Mouse (Mus musculus) kidney, adult 18-20 months (tissue): ENCODE results near the gene Smyd2.
A peak's percentile ranks its signal among the peaks of the same experiment; 100 is the strongest.

Experiments used
- DNase-seq: peaks from one replicate; pipeline ENCODE4 v3.0.0; 2021

The Smyd2 gene

GRCm38 (mm10) chr1:189921818-189922592 is at the start of gene Smyd2:
TSS of gene Smyd2 (minus strand) at chr1:189922363.
- DNase-seq = peak; percentile 77

- no peak for DNase-seq
Measured at GRCm38 (mm10) chr1:189970381-189970780, 48.2 kb upstream of the Smyd2 start.

GRCm38 (mm10) chr1:189968027-189968426 is 45.9 kb upstream of the Smyd2 start:
- no peak for DNase-seq

DNA sequence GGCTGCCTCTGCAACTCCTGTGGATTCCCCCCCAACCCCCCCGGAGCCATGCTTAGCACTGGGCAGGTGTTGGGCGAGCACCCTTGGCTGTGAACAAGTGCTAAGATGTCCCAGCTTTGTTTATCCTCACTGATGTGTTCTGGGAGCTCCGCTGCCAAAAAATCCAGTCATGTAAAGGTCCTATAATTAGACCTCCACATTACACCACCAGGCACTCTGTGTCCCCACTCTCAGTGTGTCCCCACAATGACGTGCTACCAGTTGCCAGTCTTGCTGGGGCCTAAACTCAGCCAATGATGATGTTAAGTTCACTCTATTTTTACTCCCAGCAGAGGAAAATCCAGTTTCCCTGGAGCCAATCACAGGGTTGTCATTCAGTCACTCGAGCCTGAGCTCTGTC is 38.3 kb upstream of the Smyd2 start:
- no peak for DNase-seq

DNA sequence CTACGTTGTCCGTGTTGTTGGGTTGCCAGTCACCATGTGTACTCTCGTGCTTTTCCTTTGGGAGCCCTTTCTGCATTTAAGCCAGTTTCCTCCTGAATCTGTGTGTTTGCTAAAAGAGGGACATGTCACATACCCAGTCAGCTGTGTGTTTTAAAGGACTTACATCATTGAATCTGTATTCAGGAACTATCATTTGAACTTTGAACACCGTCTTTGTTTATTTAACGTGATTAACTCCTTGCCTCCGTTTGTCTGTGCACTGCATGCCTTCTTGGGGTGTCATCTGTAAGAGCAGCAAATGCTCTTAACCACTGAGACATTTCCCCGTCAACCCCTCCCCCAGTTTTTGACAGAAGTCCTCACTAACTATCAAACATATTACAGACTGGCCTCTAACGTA is 37.6 kb upstream of the Smyd2 start:
- no peak for DNase-seq

DNA sequence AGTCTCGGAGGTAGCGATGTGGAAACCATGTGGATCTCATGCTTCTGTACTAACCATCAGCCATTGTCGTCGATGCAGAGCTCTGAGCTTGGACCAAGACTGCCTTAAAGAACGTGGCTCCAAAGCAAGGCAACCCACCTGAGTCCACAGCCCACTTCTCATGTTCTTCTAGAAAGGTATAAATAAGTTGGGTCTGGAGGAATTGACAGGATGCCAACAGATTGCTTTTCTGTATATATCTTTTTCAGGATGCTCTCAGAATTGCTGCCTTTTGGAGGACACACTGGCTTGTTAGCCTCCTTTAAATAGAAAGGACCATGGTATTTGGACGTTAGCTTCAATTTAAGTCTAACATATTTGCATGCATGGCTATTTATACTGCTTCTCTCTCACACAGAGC is 29.7 kb upstream of the Smyd2 start:
- no peak for DNase-seq

DNA sequence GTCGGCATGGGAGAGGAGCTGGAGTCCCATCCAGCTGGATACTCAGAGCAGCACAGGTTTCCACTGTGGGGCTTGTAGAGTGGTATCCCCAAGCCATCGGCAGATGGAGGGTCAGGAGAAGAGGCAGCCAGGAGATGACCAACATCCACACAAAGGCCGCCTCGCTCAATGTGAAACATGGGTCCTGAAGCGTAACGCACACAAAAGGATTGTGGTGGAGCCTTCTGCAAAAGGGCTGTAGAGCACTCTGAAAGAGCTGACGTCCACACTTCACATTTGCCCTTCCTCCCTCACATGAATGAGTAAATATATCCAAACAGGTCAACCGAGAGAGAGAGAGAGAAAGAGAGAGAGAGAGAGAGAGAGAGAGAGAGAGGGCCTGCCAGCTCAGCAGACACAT is 25.2 kb upstream of the Smyd2 start:
- no peak for DNase-seq

DNA sequence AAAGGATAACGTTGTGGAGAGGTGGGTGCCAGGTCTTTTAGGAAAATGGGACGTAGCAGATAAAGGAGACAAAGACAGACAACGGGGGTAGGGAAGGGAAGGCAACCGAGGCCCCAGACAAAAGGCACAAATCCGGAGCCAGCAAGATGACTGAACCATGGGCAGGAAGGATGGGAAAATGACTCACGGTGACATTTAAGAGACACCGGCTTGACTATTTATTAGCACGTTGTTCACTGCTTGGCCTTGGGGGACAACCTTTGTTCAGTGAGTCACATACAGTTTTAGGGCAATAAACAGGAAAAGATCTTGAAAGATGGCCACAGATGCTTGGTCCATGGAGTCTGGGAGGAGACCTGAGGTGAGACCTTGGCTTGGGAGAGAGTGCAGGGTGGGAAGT is 24.0 kb upstream of the Smyd2 start:
- no peak for DNase-seq

DNA sequence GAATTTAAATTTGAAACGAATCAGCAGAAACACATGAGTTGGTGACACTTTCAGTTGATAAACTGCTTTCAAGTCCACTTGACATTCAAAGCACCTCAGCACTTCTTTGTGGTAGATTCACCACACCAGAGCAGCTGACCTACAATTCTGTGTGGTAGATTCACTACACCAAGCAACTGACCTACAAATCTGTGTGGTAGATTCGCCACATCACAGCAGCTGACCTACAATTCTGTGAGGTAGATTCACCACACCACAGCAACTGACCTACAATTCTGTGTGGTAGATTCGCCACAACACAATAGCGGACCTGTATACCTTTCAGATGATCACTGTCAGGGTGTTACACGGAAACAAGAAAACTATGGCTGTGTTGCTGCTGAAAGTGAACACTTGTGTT is 19.6 kb upstream of the Smyd2 start:
- no peak for DNase-seq

GRCm38 (mm10) chr1:189936436-189937105 is 14.4 kb upstream of the Smyd2 start:
- no peak for DNase-seq

GRCm38 (mm10) chr1:189933480-189934202 is 11.5 kb upstream of the Smyd2 start:
- no peak for DNase-seq

GRCm38 (mm10) chr1:189932976-189933375 is 10.8 kb upstream of the Smyd2 start:
- DNase-seq = no peak

DNA sequence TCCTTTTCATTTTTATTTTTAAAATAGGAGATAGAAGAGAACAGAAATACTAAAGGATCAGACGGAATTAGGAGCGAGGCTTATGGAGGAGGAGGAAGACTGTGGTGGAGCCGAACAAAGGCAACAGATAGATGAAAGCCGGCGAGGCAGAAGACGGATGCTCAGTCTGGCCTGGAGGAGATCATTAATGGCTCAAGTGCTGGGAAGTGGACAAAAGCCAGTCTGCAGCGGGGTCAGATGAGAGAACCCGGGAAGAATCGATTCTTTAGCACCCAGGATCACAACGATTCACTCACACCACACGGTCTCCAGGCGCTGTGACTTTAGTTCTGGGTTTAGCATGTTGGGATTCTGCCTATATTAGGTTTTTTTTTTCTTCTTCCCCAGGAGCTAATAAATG is 10.0 kb upstream of the Smyd2 start:
- DNase-seq = no peak

DNA sequence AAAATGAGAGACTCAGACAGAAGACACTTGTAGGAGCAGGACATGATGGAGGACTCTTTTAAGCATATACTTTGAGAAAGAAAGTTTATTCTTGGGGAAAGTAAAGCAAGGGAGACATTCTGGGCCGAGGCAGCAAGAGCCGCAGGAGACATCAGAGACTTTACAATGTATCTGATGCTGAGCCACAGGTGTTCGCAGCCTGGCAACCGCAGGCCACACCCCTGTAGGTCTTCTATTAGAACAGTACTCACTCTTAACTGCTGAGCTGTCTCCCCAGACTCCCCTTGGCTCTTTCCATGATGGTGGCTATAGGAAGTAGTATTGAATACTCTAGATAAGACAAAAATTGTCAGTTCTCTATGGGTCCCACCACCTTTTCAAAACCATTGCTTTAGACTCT is 7.7 kb upstream of the Smyd2 start:
- DNase-seq = no peak

DNA sequence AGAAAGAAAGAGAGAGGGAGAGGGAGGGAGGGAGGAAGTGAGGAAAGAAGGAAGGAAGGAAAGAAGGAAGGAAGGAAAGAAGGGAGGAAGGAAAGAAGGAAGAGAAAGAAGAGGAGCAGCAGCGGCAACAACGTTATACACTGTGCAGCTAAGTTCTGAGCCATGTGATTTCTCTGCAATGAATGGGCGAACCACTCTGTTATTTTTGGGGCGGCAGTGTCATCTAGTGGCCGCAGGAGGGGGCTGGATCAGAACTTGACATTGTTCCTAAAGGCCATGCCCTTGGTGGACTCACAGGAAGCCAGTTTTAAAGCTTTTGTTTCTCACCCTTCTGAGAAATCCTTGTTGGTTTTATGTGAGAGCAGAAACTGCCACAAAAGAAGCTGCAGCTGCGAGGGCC is 5.5 kb upstream of the Smyd2 start:
- DNase-seq = peak; percentile 73

DNA sequence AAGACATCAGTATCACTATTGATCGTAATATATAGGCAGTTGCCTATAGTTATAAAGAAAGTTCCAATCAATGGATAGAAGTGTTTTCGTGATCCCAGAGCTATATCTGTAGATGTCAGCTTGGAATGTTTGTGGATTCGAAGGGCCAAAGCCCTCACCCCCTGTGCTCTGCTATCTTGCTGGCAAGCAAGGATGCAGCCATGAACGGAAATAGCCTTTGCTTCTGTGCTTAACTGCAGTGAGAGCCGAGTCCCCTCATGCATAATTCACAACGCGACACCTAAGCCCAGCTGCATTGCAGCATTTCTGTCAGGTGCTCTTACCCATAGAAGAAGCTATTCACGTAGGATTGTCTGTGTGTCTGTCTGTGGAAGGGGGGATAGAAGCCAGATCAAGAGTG is 4.1 kb upstream of the Smyd2 start:
- no peak for DNase-seq

- no peak for DNase-seq
Measured at GRCm38 (mm10) chr1:189923871-189924568, 1.9 kb upstream of the Smyd2 start.

DNA sequence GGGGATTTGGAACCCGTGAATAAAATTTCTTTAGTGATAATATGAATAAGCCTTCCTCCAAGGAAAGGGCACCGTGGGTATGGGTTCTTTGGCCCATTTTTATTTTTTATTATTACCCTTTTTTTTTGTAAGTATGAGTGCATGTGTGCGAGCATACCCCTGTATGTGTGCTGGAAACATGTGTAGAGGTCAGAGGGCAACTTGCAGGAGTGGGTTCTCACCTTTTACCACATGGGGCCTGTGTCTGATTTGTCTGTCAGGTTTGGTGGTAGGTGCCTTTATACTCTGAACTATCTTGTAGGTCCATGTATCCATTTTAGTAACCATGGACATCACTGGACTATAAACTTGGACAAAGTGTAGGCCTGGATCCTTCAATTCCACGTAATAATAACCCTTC is 994 bp upstream of the Smyd2 start:
- no peak for DNase-seq

DNA sequence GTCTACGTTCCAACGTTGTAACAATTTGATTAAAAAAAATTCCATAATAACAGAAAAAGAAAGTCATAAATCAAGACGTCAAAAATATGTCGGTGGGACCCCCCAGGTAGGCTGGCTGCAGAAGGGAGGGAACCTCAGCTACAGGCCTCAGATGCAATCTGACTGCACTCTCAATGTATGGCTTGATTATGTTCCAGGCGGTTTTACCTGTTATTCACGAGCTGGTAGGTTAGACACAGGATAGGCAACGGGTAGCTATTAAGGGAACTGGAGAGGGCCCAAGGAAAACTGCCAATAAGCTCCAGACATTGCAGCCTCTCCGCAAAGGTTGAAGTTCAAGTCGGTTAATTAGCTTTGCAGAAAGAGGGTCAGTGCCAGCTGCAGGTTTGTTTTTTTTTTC is 558 bp upstream of the Smyd2 start:
- peak; percentile 53 for DNase-seq

DNA sequence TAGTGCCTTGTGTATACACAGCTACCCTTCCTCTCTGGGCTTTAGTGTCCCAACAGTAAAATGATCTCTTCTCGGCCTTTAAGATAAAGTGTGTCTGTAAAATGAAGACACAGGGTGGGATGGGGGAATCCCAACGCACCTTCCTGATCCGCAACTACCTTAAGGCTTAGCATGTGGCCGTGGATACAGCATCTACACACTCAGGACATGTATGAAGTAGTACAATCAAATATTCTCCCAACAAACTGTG is 670 bp downstream of the Smyd2 start:
- DNase-seq = no peak

- DNase-seq = no peak
Measured at GRCm38 (mm10) chr1:189920701-189921567, 1.2 kb downstream of the Smyd2 start.

GRCm38 (mm10) chr1:189919756-189920155 is 2.4 kb downstream of the Smyd2 start:
- no peak for DNase-seq

DNA sequence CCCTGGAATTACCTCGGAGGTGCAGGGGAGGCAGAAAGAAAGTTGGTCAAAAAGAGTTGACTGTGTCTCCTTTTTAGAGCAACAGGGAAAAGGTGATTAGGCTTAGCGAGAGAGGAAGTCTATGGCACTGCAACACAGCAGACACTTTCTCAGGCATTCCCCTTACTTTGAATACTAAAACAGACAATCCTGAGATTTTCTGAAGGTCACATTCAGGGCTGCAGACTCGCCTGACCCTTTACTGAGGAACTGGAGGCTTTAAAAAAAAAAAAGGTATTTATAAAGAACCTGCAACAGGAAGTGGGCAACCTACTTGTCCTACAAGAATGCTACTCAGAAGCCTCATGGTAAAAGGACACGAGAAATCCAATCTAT is 5.0 kb downstream of the Smyd2 start:
- no peak for DNase-seq
